Mouse (Mus musculus) myocyte (in vitro differentiated cells): Measurements from ENCODE around the gene Ifnar2. TPM values are rescaled to one million over a fixed set of nuclear protein-coding genes. Genes with fewer than 3 reads are reported as not detected.

ENCODE experiments used
- H3K27me3 ChIP-seq: one replicate; pipeline ENCODE4 v1.6.1; 2011; ENCODE audit not compliant: control insufficient read depth, insufficient read depth, insufficient read length
- H3K36me3 ChIP-seq: one replicate; pipeline ENCODE4 v1.6.1; 2011; ENCODE audit not compliant: control insufficient read depth, insufficient read depth
- H3K4me2 ChIP-seq: one replicate; pipeline ENCODE4 v1.6.1; 2011; ENCODE audit warnings: low read depth, control low read depth
- H3K4me3 ChIP-seq: one replicate; pipeline ENCODE4 v1.5.1; 2011; ENCODE audit warnings: mild to moderate bottlenecking, control low read depth, moderate library complexity
- H3K79me2 ChIP-seq: one replicate; pipeline ENCODE4 v1.6.1; 2011; ENCODE audit not compliant: control insufficient read depth, insufficient read depth
- H3ac ChIP-seq: one replicate; pipeline ENCODE4 v1.6.1; 2011; ENCODE audit not compliant: control insufficient read depth, insufficient read length
- CEBPB ChIP-seq: IDR thresholded peaks from 2 replicates; pipeline ENCODE4 v1.6.1; 2011; ENCODE audit warnings: mild to moderate bottlenecking, moderate library complexity; ENCODE audit not compliant: poor library complexity, insufficient read depth, severe bottlenecking
- E2F4 ChIP-seq: IDR thresholded peaks from one replicate; pipeline ENCODE4 v1.6.1; 2011; ENCODE audit warnings: mild to moderate bottlenecking, control low read depth, moderate library complexity; ENCODE audit not compliant: insufficient read depth
- MAX ChIP-seq: IDR thresholded peaks from one replicate; pipeline ENCODE4 v1.6.1; 2011; ENCODE audit warnings: low read depth, mild to moderate bottlenecking, control low read depth
- MYOD1 ChIP-seq, 3 experiments: IDR thresholded peaks; one replicate each; pipeline ENCODE4 v1.6.1; 2011; ENCODE audit warnings: control low read depth in 2 of 3, low read depth in 2 of 3, mild to moderate bottlenecking in 2 of 3, moderate library complexity in 1 of 3; ENCODE audit not compliant: insufficient read length in 2 of 3, control insufficient read depth in 1 of 3
- MYOG ChIP-seq, 3 experiments: IDR thresholded peaks; one replicate each; pipeline ENCODE4 v1.6.1; 2011; ENCODE audit warnings: control low read depth in 2 of 3, low read depth in 2 of 3, mild to moderate bottlenecking in 2 of 3; ENCODE audit not compliant: insufficient read length in 2 of 3, control insufficient read depth in 1 of 3, insufficient read depth in 1 of 3
- POLR2A ChIP-seq: IDR thresholded peaks from one replicate; pipeline ENCODE4 v1.6.1; 2011; ENCODE audit warnings: low read depth, mild to moderate bottlenecking, control low read depth, moderate library complexity; ENCODE audit not compliant: insufficient read length
- POLR2AphosphoS2 ChIP-seq: IDR thresholded peaks from one replicate; pipeline ENCODE4 v1.6.1; 2011; ENCODE audit warnings: low read depth, control low read depth; ENCODE audit not compliant: insufficient read length
- REST ChIP-seq: IDR thresholded peaks from one replicate; pipeline ENCODE4 v1.6.1; 2011; ENCODE audit warnings: mild to moderate bottlenecking, control low read depth, moderate library complexity; ENCODE audit not compliant: insufficient read depth, insufficient read length
- SRF ChIP-seq: IDR thresholded peaks from one replicate; pipeline ENCODE4 v1.6.1; 2011; ENCODE audit warnings: low read depth; ENCODE audit not compliant: control insufficient read depth, insufficient read length
- TCF12 ChIP-seq: IDR thresholded peaks from one replicate; pipeline ENCODE4 v1.6.1; 2011; ENCODE audit warnings: mild to moderate bottlenecking, control low read depth; ENCODE audit not compliant: poor library complexity, insufficient read depth, severe bottlenecking
- TCF3 ChIP-seq: IDR thresholded peaks from one replicate; pipeline ENCODE4 v1.6.1; 2011; ENCODE audit warnings: low read depth, control low read depth; ENCODE audit not compliant: insufficient read length
- USF1 ChIP-seq: IDR thresholded peaks from one replicate; pipeline ENCODE4 v1.6.1; 2011; ENCODE audit warnings: low read depth, mild to moderate bottlenecking, control low read depth, moderate library complexity
- polyA plus RNA-seq: library from polyadenylated mRNA; unstranded; fragments of >200 nt; fragmentation: generic; extraction: Trizol; gene quantifications from one replicate; pipeline ENCODE4 v1.2.1, GENCODE M21; 2012; ENCODE audit warnings: missing spikeins

Ifnar2 gene
- polyA plus RNA-seq, 1 experiment = 47.0 TPM

DNA sequence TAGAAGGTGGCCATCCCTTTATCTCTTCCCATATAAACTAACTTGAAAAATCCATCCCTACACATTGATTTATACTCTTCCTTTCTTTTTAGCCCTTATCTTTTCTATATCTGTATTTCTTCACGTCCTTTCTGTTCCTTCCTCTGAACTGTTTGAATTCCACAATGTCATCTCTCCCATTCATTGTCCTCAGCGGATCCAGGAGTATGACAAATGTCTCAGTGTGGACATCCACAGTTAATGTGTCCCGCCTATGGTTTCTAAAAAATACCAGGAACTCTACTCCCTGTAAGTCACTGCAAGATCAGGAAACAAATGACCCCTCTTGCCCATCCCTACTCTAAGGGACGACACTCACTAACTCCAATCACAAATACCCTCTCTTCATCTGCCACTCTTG is 11.6 kb downstream of the Ifnar2 start:
- no peaks in the 10 kb centered on the region for H3K79me2 ChIP-seq
- H3K4me2 ChIP-seq = no peak overlapping the region
- H3K27me3 ChIP-seq = no peaks in the 10 kb centered on the region
- H3K36me3 ChIP-seq = peaks cover 6% of the 10 kb centered on the region
- no peak overlapping the region for H3K4me3 ChIP-seq
- TF ChIP-seq MAX (no peak), TCF12 (no peak), CEBPB (no peak), REST (no peak), MYOD1 (IDR thresholded peaks at IDR 0.05; ENCODE audit: control insufficient read depth in 1 of 3, insufficient read length in 2 of 3, low read depth in 2 of 3) (no peak), TCF3 (no peak), POLR2AphosphoS2 (no peak), SRF (no peak), USF1 (no peak), POLR2A (no peak), MYOG (IDR thresholded peaks at IDR 0.05; ENCODE audit: control insufficient read depth in 1 of 3, insufficient read depth in 1 of 3, insufficient read length in 2 of 3, low read depth in 2 of 3) (no peak), E2F4 (no peak)
- no peak overlapping the region for H3ac ChIP-seq

DNA sequence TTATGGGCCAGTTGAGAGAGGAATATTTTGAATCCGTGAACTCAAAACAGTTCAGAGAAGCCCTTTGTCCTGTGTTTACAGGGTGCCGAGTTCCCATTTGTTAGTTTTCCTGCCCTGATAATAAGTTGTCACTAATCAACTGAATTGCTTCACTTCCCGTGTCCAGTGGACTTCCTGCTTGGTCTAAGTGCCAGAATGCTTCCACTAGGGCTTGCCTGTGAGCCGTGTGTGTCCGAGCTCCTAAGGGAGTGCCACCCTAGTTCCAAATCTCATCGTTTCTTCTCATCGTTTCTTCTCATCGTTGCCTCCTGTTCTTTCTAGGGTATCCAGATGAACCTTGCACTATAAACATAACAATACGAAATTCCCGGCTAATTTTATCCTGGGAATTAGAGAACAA is 13.0 kb downstream of the Ifnar2 start:
- Histone ChIP-seq H3ac (no peak overlapping the region), H3K27me3 (no peaks in the 10 kb centered on the region), H3K4me3 (no peak overlapping the region), H3K79me2 (no peaks in the 10 kb centered on the region), H3K36me3 (peaks cover 6% of the 10 kb centered on the region), H3K4me2 (no peak overlapping the region)
- TF ChIP-seq SRF (no peak), TCF3 (no peak), E2F4 (no peak), POLR2A (no peak), MYOG (IDR thresholded peaks at IDR 0.05; ENCODE audit: control insufficient read depth in 1 of 3, insufficient read depth in 1 of 3, insufficient read length in 2 of 3, low read depth in 2 of 3) (no peak), POLR2AphosphoS2 (no peak), CEBPB (no peak), TCF12 (no peak), USF1 (no peak), MAX (no peak), REST (no peak), MYOD1 (IDR thresholded peaks at IDR 0.05; ENCODE audit: control insufficient read depth in 1 of 3, insufficient read length in 2 of 3, low read depth in 2 of 3) (no peak)

DNA sequence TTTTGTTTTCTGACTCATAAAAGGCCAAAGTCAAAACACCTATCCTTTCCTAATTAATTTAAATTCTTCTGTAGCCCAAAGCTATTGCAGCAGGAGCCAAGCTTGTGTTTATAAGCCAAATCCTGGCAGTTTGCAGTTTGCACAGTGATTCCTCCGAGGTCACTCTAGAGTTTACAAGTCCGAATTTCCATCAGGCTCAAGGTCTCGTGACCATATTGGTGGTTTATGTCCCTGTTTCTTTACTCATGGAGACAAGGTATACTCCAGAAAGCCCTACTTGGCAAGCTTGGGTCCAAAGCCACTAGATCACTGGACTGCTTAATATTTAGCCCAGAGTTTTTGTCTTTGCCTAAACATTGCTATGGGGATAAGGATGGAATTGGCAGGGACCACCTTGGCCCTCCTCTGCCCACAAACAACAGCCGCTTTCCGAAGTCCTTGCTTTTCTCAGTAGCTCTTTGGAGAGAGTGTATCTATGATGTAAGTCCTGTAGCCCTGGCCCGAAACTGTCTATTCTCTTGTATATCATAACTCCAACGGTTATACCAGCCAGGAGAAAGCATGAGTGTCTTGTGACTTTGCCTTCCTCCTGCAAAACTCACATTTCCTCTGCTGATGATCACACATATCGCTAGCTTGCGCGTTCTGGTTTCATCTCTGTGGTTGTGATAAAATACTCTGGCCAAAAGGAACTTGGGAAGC is 14.0 kb downstream of the Ifnar2 start:
- H3K27me3 ChIP-seq = no peaks in the 10 kb centered on the region

DNA sequence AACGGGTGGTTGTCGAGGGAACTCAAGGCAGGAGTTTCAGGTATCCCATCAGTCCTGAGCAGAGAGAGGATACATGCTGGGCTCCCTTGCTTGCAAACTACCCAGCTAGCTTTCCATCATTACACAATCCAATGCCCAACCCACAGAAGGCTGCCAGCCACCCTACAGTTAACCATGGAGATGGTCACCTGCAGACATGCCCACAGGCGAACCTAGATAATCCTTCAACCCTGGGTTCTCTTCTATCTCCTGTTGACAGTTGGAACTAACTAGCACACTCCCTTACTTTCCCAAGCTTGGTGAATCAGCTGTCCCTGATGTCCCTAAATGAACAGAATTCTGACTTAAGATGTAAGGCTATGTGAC is 14.5 kb downstream of the Ifnar2 start:
- no peak overlapping the region for H3ac ChIP-seq

More for the DNA sequence above, 14.0 kb downstream of the Ifnar2 start:
- Histone ChIP-seq H3K79me2 (no peaks in the 10 kb centered on the region), H3K36me3 (peaks cover 14% of the 10 kb centered on the region), H3ac (no peak overlapping the region), H3K4me2 (no peak overlapping the region), H3K4me3 (no peak overlapping the region)
- no peak for TF ChIP-seq USF1
- TF ChIP-seq REST = no peak
- no peak for TF ChIP-seq POLR2A
- no peak for TF ChIP-seq MYOG (IDR thresholded peaks at IDR 0.05; ENCODE audit: control insufficient read depth in 1 of 3, insufficient read depth in 1 of 3, insufficient read length in 2 of 3, low read depth in 2 of 3)
- no peak for TF ChIP-seq MYOD1 (IDR thresholded peaks at IDR 0.05; ENCODE audit: control insufficient read depth in 1 of 3, insufficient read length in 2 of 3, low read depth in 2 of 3)
- TF ChIP-seq TCF3 = no peak
- no peak for TF ChIP-seq POLR2AphosphoS2
- TF ChIP-seq MAX = no peak

More for the DNA sequence above, 14.5 kb downstream of the Ifnar2 start:
- TF ChIP-seq SRF (no peak), TCF12 (no peak), POLR2AphosphoS2 (no peak), MYOG (IDR thresholded peaks at IDR 0.05; ENCODE audit: control insufficient read depth in 1 of 3, insufficient read depth in 1 of 3, insufficient read length in 2 of 3, low read depth in 2 of 3) (no peak), CEBPB (no peak), TCF3 (no peak), REST (no peak), USF1 (no peak), POLR2A (no peak), E2F4 (no peak), MAX (no peak)
- Histone ChIP-seq H3K79me2 (no peaks in the 10 kb centered on the region), H3K4me3 (no peak overlapping the region), H3K4me2 (no peak overlapping the region), H3K36me3 (peaks cover 19% of the 10 kb centered on the region), H3K27me3 (no peaks in the 10 kb centered on the region)
